Mouse (Mus musculus): Measurements from ENCODE around the gene Cisd2. TPM values are rescaled to one million over a fixed set of nuclear protein-coding genes. Genes with fewer than 3 reads are reported as not detected.

The Cisd2 gene
- total RNA-seq, 2 experiments from 2014 or later, result 26.9 to 37.7 TPM

GRCm38 (mm10) chr3:135411824-135412223 is 11.9 kb downstream of the Cisd2 start:
- DNase-seq, result no peak

- no peak for DNase-seq
These were observed 12.7 kb downstream of the Cisd2 start for GRCm38 (mm10) chr3:135411056-135411455.

GRCm38 (mm10) chr3:135409219-135409618 is 14.5 kb downstream of the Cisd2 start:
- DNase-seq, result no peak

GRCm38 (mm10) chr3:135407351-135407750 is 16.4 kb downstream of the Cisd2 start:
- no peak for DNase-seq

- DNase-seq, result peak in 1 of 2 experiments; percentile 20
These were observed 19.1 kb downstream of the Cisd2 start for GRCm38 (mm10) chr3:135404599-135404998.

GRCm38 (mm10) chr3:135403856-135404255 is 19.9 kb downstream of the Cisd2 start:
- no peak for DNase-seq

GRCm38 (mm10) chr3:135403211-135403610 is 20.5 kb downstream of the Cisd2 start:
- DNase-seq, result no peak

- peak; percentile 85 to 88 for DNase-seq
These were observed 21.5 kb downstream of the Cisd2 start for GRCm38 (mm10) chr3:135402201-135402658.

GRCm38 (mm10) chr3:135397112-135397511 is 26.6 kb downstream of the Cisd2 start:
- no peak for DNase-seq

GRCm38 (mm10) chr3:135396081-135396480 is 27.6 kb downstream of the Cisd2 start:
- DNase-seq, result peak; percentile 23 to 51

- DNase-seq, result peak in 1 of 2 experiments; percentile 8
These were observed 28.6 kb downstream of the Cisd2 start for GRCm38 (mm10) chr3:135395085-135395484.

GRCm38 (mm10) chr3:135393186-135393585 is 30.5 kb downstream of the Cisd2 start:
- peak; percentile 52 to 67 for DNase-seq

GRCm38 (mm10) chr3:135379868-135380267 is 43.9 kb downstream of the Cisd2 start:
- DNase-seq, result no peak

- DNase-seq, result no peak
These were observed 46.3 kb downstream of the Cisd2 start for GRCm38 (mm10) chr3:135377445-135377844.

- no peak for DNase-seq
These were observed 47.9 kb downstream of the Cisd2 start for GRCm38 (mm10) chr3:135375836-135376235.

GRCm38 (mm10) chr3:135357394-135357793 is 66.3 kb downstream of the Cisd2 start:
- DNase-seq, result no peak

Other genes with a start within 250 kb of the Cisd2 start
- gene Cenpe, start 211.4 kb downstream of the Cisd2 start, total RNA-seq (2021), result 1 to 10 TPM; 2.7 to 2.8 TPM
- gene Bdh2, start 142.7 kb downstream of the Cisd2 start, total RNA-seq (2021), result 1 to 10 TPM; 2.2 to 3.0 TPM
- 1 to 10 TPM in 1 of 2 experiments, under 1 TPM in 1; 0.56 to 2.0 TPM for gene Slc9b2, start 116.2 kb downstream of the Cisd2 start, total RNA-seq (2021)
- under 1 TPM in 1 of 2 experiments, not detected in 1; 0.49 TPM for gene Slc9b1, start 75.9 kb downstream of the Cisd2 start, total RNA-seq (2021)
- 100 to 1,000 TPM; 409 to 423 TPM for gene Ube2d3, start 14.2 kb upstream of the Cisd2 start, total RNA-seq (2021)
- gene Manba, start 61.7 kb upstream of the Cisd2 start, total RNA-seq (2021), result 10 to 100 TPM; 10.4 to 12.9 TPM